Comparison of ENCODE assay signal across 14 mouse cellular contexts in genomic region chr11:58316768-58317390, GRCm38 (mm10). TPM values are rescaled to one million over a fixed set of nuclear protein-coding genes. Genes with fewer than 3 reads are reported as not detected.
A peak's percentile ranks its signal among the peaks of the same experiment; 100 is the strongest.
DNase-seq lines count a peak whose midpoint lies in the region; ATAC-seq lines count a peak whose summit lies in the region.
"Had no signal": no experiment of that assay in that cellular context is flagged by ENCODE, and none has a peak within 500 bp of the region (broad histone marks: within the 10 kb centered on the region; RNA-seq: fewer than 3 reads in every experiment).

No protein-coding gene starts in this region.

- H3K9ac ChIP-seq in intestine, embryonic 16.5 days (ENCODE audit: low read depth, low read length), result no peak overlapping the region
- H3K9ac ChIP-seq in intestine, embryonic 15.5 days, result no peak overlapping the region
- H3K9ac ChIP-seq in midbrain, embryonic 15.5 days, result no peak overlapping the region
- H3K9ac ChIP-seq in midbrain, embryonic 14.5 days (replicated peaks; ENCODE audit: low read length), result no peak overlapping the region
- H3K9ac ChIP-seq in liver, embryonic 12.5 days, result no peak overlapping the region
- H3K9ac ChIP-seq: heart, embryonic 15.5 days; limb, embryonic 12.5 days had no signal

- 71% methylated on average over 28 of the region's 28 CpGs for WGBS in intestine, embryonic 16.5 days
- 76% methylated on average over 28 of the region's 28 CpGs for WGBS in intestine, embryonic 15.5 days
- WGBS in midbrain, embryonic 15.5 days, result 69% methylated on average over 28 of the region's 28 CpGs
- WGBS in midbrain, embryonic 14.5 days, result 73% methylated on average over 28 of the region's 28 CpGs
- 87% methylated on average over 28 of the region's 28 CpGs for WGBS in liver, embryonic 12.5 days (ENCODE audit: insufficient replicate concordance)

- no peak overlapping the region for H3K4me3 ChIP-seq in intestine, embryonic 16.5 days (ENCODE audit: low read length)
- no peak overlapping the region for H3K4me3 ChIP-seq in intestine, embryonic 15.5 days (replicated peaks)
- no peak overlapping the region for H3K4me3 ChIP-seq in midbrain, embryonic 15.5 days
- H3K4me3 ChIP-seq in midbrain, embryonic 14.5 days (replicated peaks; ENCODE audit: low read depth, low read length), result no peak overlapping the region
- H3K4me3 ChIP-seq in liver, embryonic 12.5 days, result no peak overlapping the region
- H3K4me3 ChIP-seq: heart, embryonic 15.5 days; limb, embryonic 12.5 days had no signal

- no peak overlapping the region for H3K27ac ChIP-seq in intestine, embryonic 16.5 days (ENCODE audit: low read length)
- no peak overlapping the region for H3K27ac ChIP-seq in intestine, embryonic 15.5 days
- no peak overlapping the region for H3K27ac ChIP-seq in midbrain, embryonic 15.5 days
- H3K27ac ChIP-seq in midbrain, embryonic 14.5 days (replicated peaks; ENCODE audit: low read depth, low read length), result no peak overlapping the region
- no peak overlapping the region for H3K27ac ChIP-seq in liver, embryonic 12.5 days
- H3K27ac ChIP-seq: heart, embryonic 15.5 days; limb, embryonic 12.5 days had no signal

- peaks cover 10% of the 10 kb centered on the region for H3K36me3 ChIP-seq in intestine, embryonic 16.5 days (ENCODE audit: control insufficient read depth, insufficient read depth, low read length)
- peaks cover 18% of the 10 kb centered on the region for H3K36me3 ChIP-seq in intestine, embryonic 15.5 days
- H3K36me3 ChIP-seq in midbrain, embryonic 15.5 days (replicated peaks), result peaks cover 23% of the 10 kb centered on the region
- peaks cover 48% of the 10 kb centered on the region for H3K36me3 ChIP-seq in midbrain, embryonic 14.5 days (ENCODE audit: control insufficient read depth, insufficient read depth, low read length)
- peaks cover 96% of the 10 kb centered on the region for H3K36me3 ChIP-seq in liver, embryonic 12.5 days

- H3K27me3 ChIP-seq in intestine, embryonic 16.5 days (replicated peaks; ENCODE audit: control insufficient read depth, insufficient read depth, low read length), result no peaks in the 10 kb centered on the region
- H3K27me3 ChIP-seq in intestine, embryonic 15.5 days (replicated peaks), result no peaks in the 10 kb centered on the region
- no peaks in the 10 kb centered on the region for H3K27me3 ChIP-seq in midbrain, embryonic 15.5 days (replicated peaks)
- no peaks in the 10 kb centered on the region for H3K27me3 ChIP-seq in midbrain, embryonic 14.5 days (ENCODE audit: control insufficient read depth, insufficient read depth, low read length)
- H3K27me3 ChIP-seq in liver, embryonic 12.5 days (replicated peaks), result no peaks in the 10 kb centered on the region
- H3K27me3 ChIP-seq: CH12.LX; heart, embryonic 15.5 days; limb, embryonic 12.5 days had no signal

- no peak for DNase-seq in midbrain, embryonic 14.5 days
- no peak for DNase-seq in layer of hippocampus, postnatal 10 days (ENCODE audit: low spot score in 2 of 2)
- DNase-seq in layer of hippocampus, postnatal 36 days, result no peak
- DNase-seq: cerebellum, postnatal 14 days; gastrocnemius, postnatal 10 days; thymus, postnatal 36 days had no signal

- H3K4me1 ChIP-seq in intestine, embryonic 16.5 days (ENCODE audit: control insufficient read depth, insufficient read depth, low read length), result peaks cover 3% of the 10 kb centered on the region; the same call in 1 of the 2 replicates
- H3K4me1 ChIP-seq in intestine, embryonic 15.5 days (replicated peaks), result peaks cover 5% of the 10 kb centered on the region
- H3K4me1 ChIP-seq in midbrain, embryonic 15.5 days, result peaks cover 7% of the 10 kb centered on the region
- peaks cover 2% of the 10 kb centered on the region; the same call in 1 of the 2 replicates for H3K4me1 ChIP-seq in midbrain, embryonic 14.5 days (ENCODE audit: control insufficient read depth, insufficient read depth, low read length)
- peaks cover 11% of the 10 kb centered on the region for H3K4me1 ChIP-seq in liver, embryonic 12.5 days

- 0 out of 2 replicates have a peak, but pooled peaks have one; percentile 27 for ATAC-seq in intestine, embryonic 16.5 days
- no peak for ATAC-seq in intestine, embryonic 15.5 days
- ATAC-seq in midbrain, embryonic 15.5 days (replicated peaks), result peak; percentile 57; the same call in 1 of the 2 replicates
- ATAC-seq in midbrain, embryonic 14.5 days (ENCODE audit: low FRiP score, low TSS enrichment), result no peak
- ATAC-seq in liver, embryonic 12.5 days, result peak; percentile 36; the same call in 1 of the 2 replicates

- H3K9me3 ChIP-seq in intestine, embryonic 16.5 days (ENCODE audit: control insufficient read depth, low read length), result no peaks in the 10 kb centered on the region
- no peaks in the 10 kb centered on the region for H3K9me3 ChIP-seq in intestine, embryonic 15.5 days
- no peaks in the 10 kb centered on the region for H3K9me3 ChIP-seq in midbrain, embryonic 15.5 days
- H3K9me3 ChIP-seq in midbrain, embryonic 14.5 days (ENCODE audit: control insufficient read depth, low read length), result no peaks in the 10 kb centered on the region
- H3K9me3 ChIP-seq in liver, embryonic 12.5 days (replicated peaks), result no peaks in the 10 kb centered on the region
- H3K9me3 ChIP-seq: heart, embryonic 15.5 days; limb, embryonic 12.5 days had no signal

- H3K4me2 ChIP-seq in intestine, embryonic 16.5 days (ENCODE audit: low read depth, low read length), result no peak overlapping the region
- H3K4me2 ChIP-seq in intestine, embryonic 15.5 days (replicated peaks), result no peak overlapping the region
- no peak overlapping the region for H3K4me2 ChIP-seq in midbrain, embryonic 15.5 days
- no peak overlapping the region for H3K4me2 ChIP-seq in midbrain, embryonic 14.5 days (ENCODE audit: low read length)
- no peak overlapping the region for H3K4me2 ChIP-seq in liver, embryonic 12.5 days
- H3K4me2 ChIP-seq: heart, embryonic 15.5 days; limb, embryonic 12.5 days had no signal

RNA-seq across cellular contexts. Expression of gene Zfp692, which starts 10.0 kb away (rescaled TPM):
- polyA plus RNA-seq in intestine, embryonic 16.5 days (2015; fragmentation: Nextera tagmentation; extraction: Ambion mirVana), result 20.7 and 22.0 TPM in 2 replicates
- 22.1 and 23.6 TPM in 2 replicates for polyA plus RNA-seq in intestine, embryonic 15.5 days (2015; fragmentation: Nextera tagmentation; extraction: Ambion mirVana)
- polyA plus RNA-seq in midbrain, embryonic 15.5 days (2015; fragmentation: Nextera tagmentation; extraction: Ambion mirVana), result 30.5 and 32.5 TPM in 2 replicates
- polyA plus RNA-seq in midbrain, embryonic 14.5 days (2014; fragmentation: Nextera tagmentation; extraction: Ambion mirVana), result 14.2 and 24.9 TPM in 2 replicates
- polyA plus RNA-seq in liver, embryonic 12.5 days (2016; fragmentation: Nextera tagmentation; extraction: Ambion mirVana), result 18.2 and 18.5 TPM in 2 replicates
- 10 to 100 TPM; 17.7 to 23.5 TPM for total RNA-seq in layer of hippocampus, postnatal 10 days (2021)
- 10 to 100 TPM; 27.6 to 31.4 TPM for total RNA-seq in layer of hippocampus, postnatal 36 days (2021)

RNA-seq across cellular contexts. Expression of gene Zfp672, which starts 13.3 kb away (rescaled TPM):
- polyA plus RNA-seq in intestine, embryonic 16.5 days (2015; fragmentation: Nextera tagmentation; extraction: Ambion mirVana), result 35.4 and 35.5 TPM in 2 replicates
- 37.0 and 42.7 TPM in 2 replicates for polyA plus RNA-seq in intestine, embryonic 15.5 days (2015; fragmentation: Nextera tagmentation; extraction: Ambion mirVana)
- 40.6 and 42.7 TPM in 2 replicates for polyA plus RNA-seq in midbrain, embryonic 15.5 days (2015; fragmentation: Nextera tagmentation; extraction: Ambion mirVana)
- polyA plus RNA-seq in midbrain, embryonic 14.5 days (2014; fragmentation: Nextera tagmentation; extraction: Ambion mirVana), result 38.1 and 43.3 TPM in 2 replicates
- 50.1 and 50.4 TPM in 2 replicates for polyA plus RNA-seq in liver, embryonic 12.5 days (2016; fragmentation: Nextera tagmentation; extraction: Ambion mirVana)
- 10 to 100 TPM; 43.0 to 51.1 TPM for total RNA-seq in layer of hippocampus, postnatal 10 days (2021)
- total RNA-seq in layer of hippocampus, postnatal 36 days (2021), result 10 to 100 TPM; 44.0 to 51.2 TPM

RNA-seq across cellular contexts. Expression of gene Sh3bp5l, which starts 13.6 kb away (rescaled TPM):
- polyA plus RNA-seq in intestine, embryonic 16.5 days (2015; fragmentation: Nextera tagmentation; extraction: Ambion mirVana), result 28.3 TPM in 2 replicates
- polyA plus RNA-seq in intestine, embryonic 15.5 days (2015; fragmentation: Nextera tagmentation; extraction: Ambion mirVana), result 28.5 and 28.6 TPM in 2 replicates
- polyA plus RNA-seq in midbrain, embryonic 15.5 days (2015; fragmentation: Nextera tagmentation; extraction: Ambion mirVana), result 53.4 and 55.8 TPM in 2 replicates
- 39.6 and 40.7 TPM in 2 replicates for polyA plus RNA-seq in midbrain, embryonic 14.5 days (2014; fragmentation: Nextera tagmentation; extraction: Ambion mirVana)
- polyA plus RNA-seq in liver, embryonic 12.5 days (2016; fragmentation: Nextera tagmentation; extraction: Ambion mirVana), result 19.8 and 19.9 TPM in 2 replicates
- total RNA-seq in layer of hippocampus, postnatal 10 days (2021), result 10 to 100 TPM; 59.5 to 64.3 TPM
- total RNA-seq in layer of hippocampus, postnatal 36 days (2021), result 10 to 100 TPM; 50.3 to 52.9 TPM

RNA-seq across cellular contexts. Expression of gene 4930438A08Rik, which starts 42.3 kb away (rescaled TPM):
- polyA plus RNA-seq in intestine, embryonic 16.5 days (2015; fragmentation: Nextera tagmentation; extraction: Ambion mirVana), result not detected in 2 replicates
- not detected in 2 replicates for polyA plus RNA-seq in intestine, embryonic 15.5 days (2015; fragmentation: Nextera tagmentation; extraction: Ambion mirVana)
- polyA plus RNA-seq in midbrain, embryonic 15.5 days (2015; fragmentation: Nextera tagmentation; extraction: Ambion mirVana), result not detected in 2 replicates
- not detected in 2 replicates for polyA plus RNA-seq in midbrain, embryonic 14.5 days (2014; fragmentation: Nextera tagmentation; extraction: Ambion mirVana)
- 0.14 and 0.43 TPM in 2 replicates for polyA plus RNA-seq in liver, embryonic 12.5 days (2016; fragmentation: Nextera tagmentation; extraction: Ambion mirVana)
- total RNA-seq in layer of hippocampus, postnatal 10 days (2021), result not detected
- total RNA-seq in layer of hippocampus, postnatal 36 days (2021), result not detected
- total RNA-seq: CH12.LX; gastrocnemius, postnatal 10 days had no signal
- polyA plus RNA-seq: heart, embryonic 15.5 days; intestine, embryonic 14.5 days; limb, embryonic 12.5 days had no signal

Comparison
In these comparisons a context has a peak if more than half of its experiments do, and no peak if none do; other contexts are left out.
1. ATAC-seq: peak in intestine, embryonic 16.5 days (single experiment), midbrain, embryonic 15.5 days (single experiment) and liver, embryonic 12.5 days (single experiment); none in intestine, embryonic 15.5 days (single experiment) and midbrain, embryonic 14.5 days (single experiment).